Mouse (Mus musculus) lung, adult 2 months (tissue): ENCODE measurements around the gene Oscp1.

Source experiments
- CTCF ChIP-seq: fragments of 200-500 bp; IDR thresholded peaks from 2 replicates; pipeline ENCODE4 v1.5.1; 2011; ENCODE audit warnings: mild to moderate bottlenecking, low read length, control low read depth; ENCODE audit not compliant: insufficient read depth
- POLR2A ChIP-seq: fragments of 200-500 bp; IDR thresholded peaks from 2 replicates; pipeline ENCODE4 v1.6.1; 2011; ENCODE audit warnings: low read depth, mild to moderate bottlenecking, control low read depth, low read length, borderline replicate concordance; ENCODE audit errors: extremely low read depth

DNA sequence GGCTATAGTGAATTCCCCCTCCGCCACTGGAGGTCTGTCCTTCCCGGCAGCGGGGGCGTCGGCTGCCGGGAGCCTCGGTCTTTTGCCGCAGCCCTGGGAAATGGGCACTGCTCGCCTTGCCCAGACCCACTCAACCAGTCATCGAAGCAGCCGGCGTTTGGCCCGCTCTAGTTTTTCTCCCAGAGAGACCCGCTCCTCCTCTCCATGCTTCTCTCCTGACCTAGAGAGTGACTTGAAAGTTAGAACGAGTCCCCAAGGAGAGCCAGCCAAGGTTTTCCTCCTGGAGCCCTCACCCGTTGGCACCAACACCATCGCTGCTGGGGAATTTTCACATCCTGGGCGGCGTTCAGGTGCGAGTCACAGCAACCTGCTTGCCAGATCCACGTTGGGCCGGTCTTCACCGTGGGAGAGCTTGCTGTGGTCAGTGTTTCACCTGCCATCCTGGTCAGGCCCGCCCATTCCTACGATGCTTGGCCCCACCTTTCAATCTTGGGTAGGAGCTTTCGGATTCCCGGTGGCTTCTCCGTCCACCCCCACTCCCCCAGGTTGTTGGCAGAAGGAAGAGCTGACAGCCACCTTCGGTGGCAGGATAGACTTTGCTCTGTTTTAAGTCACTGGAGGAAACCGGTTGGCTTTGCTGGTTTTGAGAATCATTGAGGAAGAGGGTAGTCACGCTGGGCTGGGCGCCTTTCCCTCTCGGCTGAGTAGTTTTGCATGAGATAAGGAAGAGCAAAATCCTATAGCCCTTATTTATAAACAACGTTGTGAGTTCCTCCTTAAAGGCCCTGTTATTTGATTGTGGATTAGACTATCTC is 46.1 kb downstream of the Oscp1 start:
- no peak for TF ChIP-seq CTCF
- TF ChIP-seq POLR2A: no peak; the same call in 1 of the 2 replicates
